Mouse (Mus musculus) cortical plate, adult 2 months (tissue): ENCODE measurements at regions not wholly inside any gene's neighbourhood (a gene's known extent, or its start where the extent isn't known, plus 50 kb on each side); places are given as distances from the start of the nearest gene placed in this dataset.

ENCODE experiments used
- H3K27ac ChIP-seq: fragments of 200-500 bp; 2 replicates; pipeline ENCODE4 v1.5.1; 2012; ENCODE audit warnings: low read length, control low read depth, inconsistent platforms; ENCODE audit not compliant: insufficient read depth
- H3K4me1 ChIP-seq: fragments of 200-500 bp; 2 replicates; pipeline ENCODE4 v1.6.1; 2011; ENCODE audit warnings: low read length; ENCODE audit not compliant: control insufficient read depth, insufficient read depth
- H3K4me3 ChIP-seq: fragments of 200-500 bp; 2 replicates; pipeline ENCODE4 v1.5.1; 2011; ENCODE audit warnings: mild to moderate bottlenecking, low read length, control low read depth; ENCODE audit not compliant: insufficient read depth
- CTCF ChIP-seq: fragments of 200-500 bp; IDR thresholded peaks from 2 replicates; pipeline ENCODE4 v1.5.1; 2011; ENCODE audit warnings: mild to moderate bottlenecking, control low read depth, low read length; ENCODE audit not compliant: insufficient read depth; ENCODE audit errors: extremely low read depth
- POLR2A ChIP-seq: fragments of 200-500 bp; IDR thresholded peaks from 2 replicates; pipeline ENCODE4 v1.6.1; 2011; ENCODE audit warnings: mild to moderate bottlenecking, low read length, control low read depth; ENCODE audit not compliant: insufficient read depth; ENCODE audit errors: extremely low read depth

- Histone ChIP-seq H3K4me3 (no peak overlapping the region), H3K27ac (no peak overlapping the region), H3K4me1 (no peaks in the 10 kb centered on the region)
- TF ChIP-seq POLR2A (no peak), CTCF (no peak)
Measured at GRCm38 (mm10) chr12:26535261-26535890, 66.4 kb downstream of the Cmpk2 start.

GRCm38 (mm10) chr12:26534229-26535105 is 65.5 kb downstream of the Cmpk2 start:
- H3K4me3 ChIP-seq: no peak overlapping the region
- no peaks in the 10 kb centered on the region for H3K4me1 ChIP-seq
- H3K27ac ChIP-seq: no peak overlapping the region
- no peak for TF ChIP-seq CTCF
- no peak for TF ChIP-seq POLR2A

- H3K4me3 ChIP-seq: no peak overlapping the region
- TF ChIP-seq CTCF: no peak
- TF ChIP-seq POLR2A: no peak
- no peak overlapping the region for H3K27ac ChIP-seq
- no peaks in the 10 kb centered on the region for H3K4me1 ChIP-seq
Measured at GRCm38 (mm10) chr12:26533641-26534151, 64.7 kb downstream of the Cmpk2 start.

DNA sequence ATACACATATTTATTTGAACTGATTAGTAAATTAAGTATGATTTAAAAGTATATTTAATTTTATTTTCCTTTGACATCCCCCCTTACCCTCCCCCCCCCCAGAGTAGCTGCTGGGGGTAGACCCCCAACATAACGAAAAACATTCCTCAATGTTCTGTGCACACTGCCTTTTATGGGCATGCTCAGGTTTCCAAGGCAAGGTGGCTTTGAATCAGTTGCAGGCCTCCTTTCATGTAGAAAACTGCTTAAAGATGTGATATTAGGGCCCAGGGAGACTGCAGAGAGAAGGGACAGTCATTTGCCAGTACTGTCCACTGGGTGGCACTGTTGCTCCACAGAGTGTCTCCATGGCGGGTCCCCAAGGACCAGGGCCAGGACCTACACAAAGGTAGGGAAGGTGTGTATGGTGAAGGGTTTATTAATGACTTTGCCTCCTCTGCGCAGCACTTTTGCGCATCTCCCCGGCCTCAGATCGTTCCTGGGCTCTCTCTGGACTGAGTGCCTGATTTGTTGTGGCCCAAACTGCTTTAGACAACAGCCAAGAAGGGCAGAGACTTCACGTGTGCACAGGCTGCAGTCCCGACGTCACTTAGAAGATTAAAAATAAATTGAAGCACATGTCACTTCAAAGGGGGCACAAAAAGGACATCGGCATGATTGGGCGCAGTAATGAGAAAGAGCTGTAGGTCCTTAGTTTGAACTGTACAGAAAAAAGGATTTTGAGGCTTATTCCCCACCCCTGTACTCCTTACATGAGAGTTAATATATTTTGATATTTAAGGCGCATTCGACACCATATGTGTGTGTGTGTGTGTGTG is 64.0 kb downstream of the Cmpk2 start:
- Histone ChIP-seq H3K4me1 (no peaks in the 10 kb centered on the region), H3K4me3 (no peak overlapping the region)

DNA sequence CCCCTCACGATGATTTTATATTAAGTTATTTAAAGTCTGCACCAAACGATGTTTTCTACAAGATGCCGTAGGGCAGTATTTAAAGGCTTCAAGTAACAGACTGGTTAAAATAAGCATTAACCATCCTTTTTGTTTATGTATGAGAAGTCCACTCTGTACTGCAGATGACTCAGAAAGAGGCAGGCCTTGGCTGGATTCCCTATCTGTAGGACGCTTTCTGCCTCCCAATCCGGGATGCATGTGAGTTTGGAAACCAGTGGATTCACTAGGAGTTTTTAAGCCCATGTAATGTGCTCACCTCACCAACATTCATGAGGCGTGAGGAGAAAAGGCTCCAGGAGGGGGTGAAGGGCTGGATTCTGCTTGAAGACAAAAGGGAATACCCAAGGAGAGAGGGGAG is 63.1 kb downstream of the Cmpk2 start:
- Histone ChIP-seq H3K4me3 (no peak overlapping the region), H3K27ac (no peak overlapping the region), H3K4me1 (no peaks in the 10 kb centered on the region)
- no peak for TF ChIP-seq POLR2A
- TF ChIP-seq CTCF: no peak

More for the DNA sequence above, 64.0 kb downstream of the Cmpk2 start:
- TF ChIP-seq CTCF: peak; percentile 92
- no peak for TF ChIP-seq POLR2A
- no peak overlapping the region for H3K27ac ChIP-seq
